Mouse (Mus musculus) midbrain, postnatal 0 days (tissue): ENCODE measurements around the gene Pla1a. TPM values are rescaled to one million over a fixed set of nuclear protein-coding genes. Genes with fewer than 3 reads are reported as not detected.

ENCODE experiments used
- ATAC-seq: fragments of 200-750 bp; cut with Nextera tagmentation; 2 replicates; pipeline ENCODE4 v1.8.0; 2017; ENCODE audit warnings: moderate number of reproducible peaks, mild to moderate bottlenecking, moderate TSS enrichment, moderate library complexity; ENCODE audit not compliant: low FRiP score
- DNase-seq: peaks from one replicate; pipeline ENCODE4 v3.0.0-alpha.2; 2015; ENCODE audit warnings: low spot score
- H3K27ac ChIP-seq: fragments of 300-500 bp; sonication (generic); 2 replicates; pipeline ENCODE4 v1.5.1; 2014; ENCODE audit warnings: low read depth, mild to moderate bottlenecking, low read length, mixed read lengths
- H3K27me3 ChIP-seq: fragments of 300-500 bp; sonication (generic); 2 replicates; pipeline ENCODE4 v1.6.1; 2014; ENCODE audit warnings: low read length, control low read depth, mixed read lengths; ENCODE audit not compliant: insufficient read depth
- H3K36me3 ChIP-seq: fragments of 300-500 bp; sonication (generic); 2 replicates; pipeline ENCODE4 v1.6.1; 2014; ENCODE audit warnings: low read length, control low read depth, mixed read lengths; ENCODE audit not compliant: insufficient read depth
- H3K4me1 ChIP-seq: fragments of 300-500 bp; sonication (generic); 2 replicates; pipeline ENCODE4 v1.6.1; 2014; ENCODE audit warnings: mild to moderate bottlenecking, control low read depth, antibody characterized with exemption, low read length, mixed read lengths; ENCODE audit not compliant: insufficient read depth
- H3K4me2 ChIP-seq: fragments of 300-500 bp; sonication (generic); 2 replicates; pipeline ENCODE4 v1.6.1; 2014; ENCODE audit warnings: low read depth, mild to moderate bottlenecking, low read length, mixed read lengths; ENCODE audit not compliant: poor library complexity, severe bottlenecking
- H3K4me3 ChIP-seq: fragments of 300-500 bp; sonication (generic); 2 replicates; pipeline ENCODE4 v1.5.1; 2014; ENCODE audit warnings: low read depth, mild to moderate bottlenecking, low read length, moderate library complexity
- H3K9ac ChIP-seq: fragments of 300-500 bp; sonication (generic); replicated peaks from 2 replicates; pipeline ENCODE4 v1.6.1; 2014; ENCODE audit warnings: mild to moderate bottlenecking, low read length, moderate library complexity, mixed read lengths; ENCODE audit not compliant: poor library complexity, severe bottlenecking
- H3K9me3 ChIP-seq: fragments of 300-500 bp; sonication (generic); 2 replicates; pipeline ENCODE4 v1.6.1; 2016; ENCODE audit warnings: low read length, control low read depth
- CTCF ChIP-seq: IDR thresholded peaks from 2 replicates; pipeline ENCODE4 v1.5.1; 2016; ENCODE audit warnings: antibody characterized with exemption, mild to moderate bottlenecking
- WGBS: fragments of 180-500 bp; shearing (Covaris S2); extraction: QIAGEN DNeasy Blood & Tissue Kit; methylation state at CpG from one replicate; pipeline ENCODE4 v1.1.7; 2014; 5-methylcytosine and 5-hydroxymethylcytosine counted together
- polyA plus RNA-seq: library from polyadenylated mRNA; unstranded; fragments of >200 nt; fragmentation: Nextera tagmentation; extraction: Ambion mirVana; gene quantifications from 2 replicates; pipeline ENCODE4 v1.2.1, GENCODE M21; 2015
- total RNA-seq: library from RNA; depleted of rRNA; stranded (reverse); fragments of >200 nt; gene quantifications from 2 replicates; pipeline ENCODE4 v1.2.3, GENCODE M21; 2014

The Pla1a gene
- total and polyA plus RNA-seq, 2 experiments from 2014 or later, result 1.4 to 1.6 TPM

GRCm38 (mm10) chr16:38443721-38444464, 10.9 kb upstream of the Pla1a start:
- Histone ChIP-seq H3K4me1 (no peaks in the 10 kb centered on the region), H3K27me3 (no peaks in the 10 kb centered on the region), H3K9ac (no peak overlapping the region), H3K4me3 (no peak overlapping the region), H3K9me3 (no peaks in the 10 kb centered on the region), H3K36me3 (peaks cover 22% of the 10 kb centered on the region), H3K4me2 (no peak overlapping the region), H3K27ac (no peak overlapping the region)
- no peak for TF ChIP-seq CTCF
- no peak for ATAC-seq
- no peak for DNase-seq
- WGBS, result 96% methylated on average over 7 of the region's 7 CpGs

DNA sequence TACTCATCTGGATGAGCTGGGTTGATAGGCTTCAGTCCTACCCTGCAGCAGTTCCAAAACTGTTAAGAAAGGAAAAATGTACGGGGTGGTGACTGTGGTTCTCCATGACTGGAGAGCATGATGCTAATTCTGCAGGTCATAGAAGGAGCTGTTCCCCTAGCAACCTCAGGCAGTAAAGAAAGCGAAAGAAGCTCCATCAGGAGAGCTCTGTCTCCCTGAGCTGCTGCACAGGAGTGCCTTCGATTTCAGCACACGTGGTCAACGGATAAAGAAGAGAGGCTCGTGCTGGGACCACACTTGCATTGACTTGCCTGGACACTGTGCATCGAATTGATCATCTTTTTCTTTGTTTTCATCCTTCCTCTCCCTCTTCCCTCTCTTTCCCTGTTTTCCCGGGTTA, 9.3 kb upstream of the Pla1a start:
- H3K9ac ChIP-seq, result no peak overlapping the region
- TF ChIP-seq CTCF, result no peak
- no peaks in the 10 kb centered on the region for H3K27me3 ChIP-seq
- 86% methylated on average over 8 of the region's 8 CpGs for WGBS
- DNase-seq, result no peak
- no peak overlapping the region for H3K4me2 ChIP-seq
- H3K27ac ChIP-seq, result no peak overlapping the region
- H3K9me3 ChIP-seq, result no peaks in the 10 kb centered on the region
- no peak overlapping the region for H3K4me3 ChIP-seq
- no peak for ATAC-seq
- peaks cover 16% of the 10 kb centered on the region for H3K36me3 ChIP-seq
- H3K4me1 ChIP-seq, result no peaks in the 10 kb centered on the region

DNA sequence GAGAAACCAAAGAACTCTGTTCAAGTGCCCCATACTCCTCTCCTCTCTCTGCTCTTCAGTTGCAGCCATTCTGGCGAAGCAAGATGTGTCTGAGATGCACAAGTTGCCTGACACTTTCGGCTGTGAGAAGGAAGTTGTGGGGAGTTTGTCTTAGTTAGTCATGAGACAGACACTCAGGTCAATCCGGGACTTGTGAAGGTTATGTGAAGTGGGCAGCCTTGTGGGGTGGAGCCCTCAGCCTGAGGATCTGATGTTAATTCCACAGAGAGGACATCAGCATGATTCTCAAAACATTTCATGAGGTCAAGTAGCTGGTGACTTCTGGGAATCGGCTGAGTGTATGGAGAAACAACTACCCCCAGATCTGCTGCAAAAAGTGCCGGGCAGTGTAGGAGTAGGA, 8.7 kb upstream of the Pla1a start:
- Histone ChIP-seq H3K4me2 (no peak overlapping the region), H3K9ac (no peak overlapping the region), H3K9me3 (no peaks in the 10 kb centered on the region), H3K27me3 (no peaks in the 10 kb centered on the region), H3K27ac (no peak overlapping the region), H3K4me3 (no peak overlapping the region), H3K36me3 (peaks cover 12% of the 10 kb centered on the region), H3K4me1 (no peaks in the 10 kb centered on the region)
- TF ChIP-seq CTCF, result no peak
- DNase-seq, result no peak
- 86% methylated on average over 5 of the region's 5 CpGs for WGBS
- no peak for ATAC-seq

GRCm38 (mm10) chr16:38440403-38440802, 7.5 kb upstream of the Pla1a start:
- Histone ChIP-seq H3K27me3 (no peaks in the 10 kb centered on the region), H3K4me1 (no peaks in the 10 kb centered on the region), H3K4me2 (no peak overlapping the region), H3K9me3 (no peaks in the 10 kb centered on the region), H3K4me3 (no peak overlapping the region), H3K9ac (no peak overlapping the region), H3K27ac (no peak overlapping the region), H3K36me3 (peaks cover 5% of the 10 kb centered on the region)
- no peak for TF ChIP-seq CTCF
- DNase-seq, result no peak
- no peak for ATAC-seq
- WGBS, result 79% methylated on average over 6 of the region's 6 CpGs

- no peaks in the 10 kb centered on the region for H3K9me3 ChIP-seq
- DNase-seq, result no peak
- H3K4me3 ChIP-seq, result no peak overlapping the region
- 79% methylated on average over 1 of the region's 1 CpGs for WGBS
- H3K27me3 ChIP-seq, result no peaks in the 10 kb centered on the region
- H3K4me1 ChIP-seq, result no peaks in the 10 kb centered on the region
- TF ChIP-seq CTCF, result no peak
- no peak overlapping the region for H3K27ac ChIP-seq
- no peaks in the 10 kb centered on the region for H3K36me3 ChIP-seq
- no peak for ATAC-seq
- no peak overlapping the region for H3K9ac ChIP-seq
- no peak overlapping the region for H3K4me2 ChIP-seq
These were observed 6.2 kb upstream of the Pla1a start for GRCm38 (mm10) chr16:38439190-38439589.

DNA sequence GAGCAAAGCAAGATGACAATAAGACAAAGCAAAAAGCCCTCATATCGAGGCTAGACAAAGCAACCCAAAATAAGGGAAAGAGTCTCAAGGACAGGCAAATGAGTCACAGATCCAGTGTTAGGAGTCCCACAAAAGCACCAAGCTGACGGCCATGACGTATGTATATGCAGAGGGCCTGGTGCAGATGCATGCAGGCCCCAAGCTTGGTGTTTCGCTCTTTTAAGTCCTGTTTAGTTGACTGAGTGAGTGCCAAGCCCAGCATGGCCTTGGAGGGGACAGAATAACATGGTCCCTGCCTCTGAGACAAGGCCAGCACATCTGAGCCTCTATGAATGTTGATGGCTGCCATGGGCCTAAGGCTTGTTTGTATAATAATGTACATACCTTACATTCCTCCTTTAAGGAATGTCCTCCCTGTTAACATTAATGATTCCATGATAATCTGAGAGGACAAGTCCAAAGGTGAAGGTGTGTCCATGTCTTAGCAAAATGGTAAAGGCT, 1.4 kb upstream of the Pla1a start:
- Histone ChIP-seq H3K27ac (no peak overlapping the region), H3K4me2 (no peak overlapping the region), H3K36me3 (no peaks in the 10 kb centered on the region), H3K4me1 (no peaks in the 10 kb centered on the region), H3K9me3 (no peaks in the 10 kb centered on the region), H3K9ac (no peak overlapping the region), H3K4me3 (no peak overlapping the region), H3K27me3 (no peaks in the 10 kb centered on the region)
- TF ChIP-seq CTCF, result no peak
- no peak for ATAC-seq
- WGBS, result 84% methylated on average over 4 of the region's 4 CpGs
- DNase-seq, result no peak
